Mouse (Mus musculus): ENCODE measurements at regions not wholly inside any gene's neighbourhood (a gene's known extent, or its start where the extent isn't known, plus 50 kb on each side); places are given as distances from the start of the nearest gene placed in this dataset.

GRCm38 (mm10) chr3:35068586-35068985 lies 418.4 kb downstream of the Sox2 start:
- no peak for TF ChIP-seq POLR2A (IDR thresholded peaks at IDR 0.05; ENCODE audit: borderline replicate concordance, low read depth, low read length)
- TF ChIP-seq CTCF (IDR thresholded peaks at IDR 0.05; ENCODE audit: low read depth, low read length): no peak

Measured in bone marrow macrophage, adult 2 months (primary cell).